Mouse (Mus musculus): ENCODE measurements around the gene Ehd4. TPM values are rescaled to one million over a fixed set of nuclear protein-coding genes. Genes with fewer than 3 reads are reported as not detected.

Ehd4 gene
- polyA plus RNA-seq, 1 experiment from 2014 or later: 11.3 TPM

DNA sequence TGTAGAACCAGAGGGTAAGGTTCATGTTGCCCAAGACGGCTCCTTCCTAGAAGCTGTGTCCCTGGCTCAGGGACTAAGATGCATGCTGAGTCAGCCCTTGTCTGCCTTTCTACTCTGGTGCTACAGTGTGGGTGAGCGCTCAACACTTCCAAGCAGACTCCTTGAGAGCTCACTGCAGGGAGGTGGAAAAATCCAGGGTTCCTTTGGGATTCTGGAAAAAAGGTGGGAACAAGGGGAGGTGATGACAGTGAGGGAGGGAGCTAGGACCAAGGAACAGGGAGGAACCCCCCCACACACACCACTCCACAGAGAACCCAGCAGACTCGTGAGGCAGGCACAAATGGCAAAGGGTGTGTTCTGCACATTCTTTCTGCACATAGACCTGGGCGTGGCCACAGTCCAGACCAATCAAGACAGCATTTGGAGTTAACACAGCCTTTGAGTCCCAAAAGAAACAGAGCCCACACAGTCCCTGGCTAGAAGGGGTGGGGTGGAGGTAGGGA lies 110.3 kb downstream of the Ehd4 start:
- Histone ChIP-seq H3K9ac (no peak overlapping the region), H3K9me3 (replicated peaks) (no peaks in the 10 kb centered on the region), H3K4me2 (no peak overlapping the region), H3K4me3 (no peak overlapping the region), H3K27ac (no peak overlapping the region; the same call in 1 of the 2 replicates), H3K4me1 (no peaks in the 10 kb centered on the region), H3K27me3 (no peaks in the 10 kb centered on the region), H3K36me3 (ENCODE audit: poor library complexity, severe bottlenecking) (peaks cover 36% of the 10 kb centered on the region)
- ATAC-seq: no peak
- WGBS: 54% methylated on average over 4 of the region's 4 CpGs

GRCm38 (mm10) chr2:120040991-120041390 lies 113.4 kb downstream of the Ehd4 start:
- 94% methylated on average over 5 of the region's 5 CpGs for WGBS
- Histone ChIP-seq H3K4me3 (no peak overlapping the region), H3K36me3 (ENCODE audit: poor library complexity, severe bottlenecking) (peaks cover 68% of the 10 kb centered on the region), H3K27ac (no peak overlapping the region), H3K4me2 (no peak overlapping the region), H3K9me3 (replicated peaks) (no peaks in the 10 kb centered on the region), H3K4me1 (no peaks in the 10 kb centered on the region), H3K27me3 (no peaks in the 10 kb centered on the region), H3K9ac (no peak overlapping the region)
- no peak for ATAC-seq

Other genes with a start within 250 kb of the Ehd4 start
- 4.0 and 4.3 TPM in 2 replicates for gene Mapkbp1, start 181.9 kb downstream of the Ehd4 start, polyA plus RNA-seq (2015; fragmentation: Nextera tagmentation; extraction: Ambion mirVana)
- 19.8 and 22.4 TPM in 2 replicates for gene Jmjd7, start 127.1 kb downstream of the Ehd4 start, polyA plus RNA-seq (2015; fragmentation: Nextera tagmentation; extraction: Ambion mirVana)
- gene Gm28042, start 127.1 kb downstream of the Ehd4 start, polyA plus RNA-seq (2015; fragmentation: Nextera tagmentation; extraction: Ambion mirVana): 4.8 and 6.2 TPM in 2 replicates
- 1.5 and 1.9 TPM in 2 replicates for gene Pla2g4b, start 121.2 kb downstream of the Ehd4 start, polyA plus RNA-seq (2015; fragmentation: Nextera tagmentation; extraction: Ambion mirVana)
- 0.27 and 0.47 TPM in 2 replicates for gene Pla2g4e, start 90.7 kb upstream of the Ehd4 start, polyA plus RNA-seq (2015; fragmentation: Nextera tagmentation; extraction: Ambion mirVana)
- gene Pla2g4d, start 134.6 kb upstream of the Ehd4 start, polyA plus RNA-seq (2015; fragmentation: Nextera tagmentation; extraction: Ambion mirVana): not detected in 2 replicates
- not detected in 2 replicates for gene Pla2g4f, start 159.6 kb upstream of the Ehd4 start, polyA plus RNA-seq (2015; fragmentation: Nextera tagmentation; extraction: Ambion mirVana)
- gene Vps39, start 198.5 kb upstream of the Ehd4 start, polyA plus RNA-seq (2015; fragmentation: Nextera tagmentation; extraction: Ambion mirVana): 37.3 and 44.4 TPM in 2 replicates
- 9.5 and 10.7 TPM in 2 replicates for gene Ganc, start 249.3 kb upstream of the Ehd4 start, polyA plus RNA-seq (2015; fragmentation: Nextera tagmentation; extraction: Ambion mirVana)
- gene Tmem87a, start 249.5 kb upstream of the Ehd4 start, polyA plus RNA-seq (2015; fragmentation: Nextera tagmentation; extraction: Ambion mirVana): 7.4 and 9.0 TPM in 2 replicates